Mouse (Mus musculus): ENCODE measurements around the gene Prss36. TPM values are rescaled to one million over a fixed set of nuclear protein-coding genes. Genes with fewer than 3 reads are reported as not detected.

The Prss36 gene
- 10.6 TPM for polyA plus RNA-seq (2012; fragmentation: generic; extraction: Trizol)

DNA sequence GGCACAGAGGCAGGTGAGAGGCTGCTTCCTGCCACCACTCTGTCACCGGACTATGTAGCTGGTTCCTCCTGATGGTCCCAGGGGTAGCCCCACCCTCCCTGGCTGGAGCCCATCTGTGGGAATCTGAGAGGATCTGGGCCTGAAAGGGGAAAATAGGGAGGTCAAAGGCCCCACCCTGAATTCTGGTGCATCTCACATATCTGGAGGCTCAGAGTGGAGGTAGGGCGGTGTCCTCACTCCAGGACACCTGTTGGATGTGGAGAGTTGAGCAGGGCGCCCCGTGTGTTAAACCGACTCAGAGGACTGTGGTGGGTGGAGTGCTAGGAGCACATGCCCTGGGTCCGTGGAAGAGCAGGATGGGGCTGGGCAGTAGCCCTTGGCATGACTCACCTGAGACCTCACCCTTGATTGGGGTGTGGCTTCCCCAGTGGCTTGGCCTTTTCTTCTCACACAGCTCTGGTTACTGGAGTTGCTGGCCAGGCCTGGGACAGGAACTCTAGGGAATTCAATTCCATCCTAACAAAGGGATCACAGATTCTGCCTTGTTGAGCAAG, at the start of gene Prss36:
Prss36 (minus strand) TSS at position 256 of the 554 bp plus-strand sequence.
- H3ac ChIP-seq (ENCODE audit: control insufficient read depth, insufficient read length), result no peak within 1 kb of the TSS
- no peak for TF ChIP-seq REST (IDR thresholded peaks at IDR 0.05; ENCODE audit: insufficient read depth, insufficient read length)
- TF ChIP-seq MYOG (IDR thresholded peaks at IDR 0.05; ENCODE audit: control insufficient read depth in 1 of 3, insufficient read depth in 1 of 3, insufficient read length in 2 of 3, low read depth in 2 of 3), result peak in 1 of 3 experiments; percentile 62
- H3K36me3 ChIP-seq (ENCODE audit: control insufficient read depth, insufficient read depth), result no peaks in the 10 kb centered on the region
- H3K4me3 ChIP-seq, result no peak within 1 kb of the TSS
- H3K4me2 ChIP-seq (ENCODE audit: low read depth), result peak within 1 kb of the TSS; percentile 34
- H3K79me2 ChIP-seq (ENCODE audit: control insufficient read depth, insufficient read depth), result no peaks in the 10 kb centered on the region
- peaks cover 24% of the 10 kb centered on the region for H3K27me3 ChIP-seq (ENCODE audit: control insufficient read depth, insufficient read depth, insufficient read length)

DNA sequence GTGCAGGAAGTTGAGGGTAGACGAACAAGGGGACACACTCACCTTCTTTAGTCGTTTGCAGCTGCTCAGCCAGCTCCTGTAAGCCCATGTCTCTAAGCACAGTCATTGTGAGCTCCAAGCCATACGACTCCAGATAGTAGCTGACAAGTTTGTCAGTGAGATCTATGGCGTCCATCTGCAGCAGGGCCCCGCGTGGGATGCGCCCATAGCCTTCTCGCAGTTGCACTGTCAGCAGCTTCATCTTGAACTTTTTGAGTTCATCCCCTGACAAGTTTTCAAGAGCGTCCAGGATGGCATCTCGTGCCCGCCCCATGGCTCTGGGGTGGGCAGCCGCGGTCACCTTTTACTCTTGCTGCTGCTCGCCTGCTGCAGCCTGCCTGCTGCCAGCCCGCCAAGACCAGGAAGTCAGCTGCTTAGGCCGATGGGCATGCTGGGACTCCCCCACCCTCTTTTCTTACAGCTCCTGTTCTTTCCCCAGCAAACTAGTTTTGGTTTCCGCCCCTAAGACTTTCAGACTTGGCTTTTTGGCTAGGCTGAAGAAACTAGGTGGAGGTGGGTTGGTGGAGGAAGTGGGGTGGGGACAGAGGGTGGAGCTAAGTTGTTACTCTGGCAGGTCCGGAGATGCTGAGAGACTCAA, 46.9 kb upstream of the Prss36 start, which contains the start of gene Pycard:
Pycard (minus strand) TSS at position 527 of the 637 bp plus-strand sequence.
- peak in 1 of 3 experiments; percentile 49 for TF ChIP-seq MYOG (IDR thresholded peaks at IDR 0.05; ENCODE audit: control insufficient read depth in 1 of 3, insufficient read depth in 1 of 3, insufficient read length in 2 of 3, low read depth in 2 of 3)
- no peak for TF ChIP-seq TCF12 (IDR thresholded peaks at IDR 0.05; ENCODE audit: insufficient read depth, poor library complexity, severe bottlenecking)
- Histone ChIP-seq H3ac (ENCODE audit: control insufficient read depth, insufficient read length) (no peak within 1 kb of the TSS), H3K27me3 (ENCODE audit: control insufficient read depth, insufficient read depth, insufficient read length) (no peaks in the 10 kb centered on the region), H3K4me2 (ENCODE audit: low read depth) (peak within 1 kb of the TSS; percentile 35), H3K36me3 (ENCODE audit: control insufficient read depth, insufficient read depth) (peaks cover 10% of the 10 kb centered on the region), H3K79me2 (ENCODE audit: control insufficient read depth, insufficient read depth) (no peaks in the 10 kb centered on the region), H3K4me3 (no peak within 1 kb of the TSS)

DNA sequence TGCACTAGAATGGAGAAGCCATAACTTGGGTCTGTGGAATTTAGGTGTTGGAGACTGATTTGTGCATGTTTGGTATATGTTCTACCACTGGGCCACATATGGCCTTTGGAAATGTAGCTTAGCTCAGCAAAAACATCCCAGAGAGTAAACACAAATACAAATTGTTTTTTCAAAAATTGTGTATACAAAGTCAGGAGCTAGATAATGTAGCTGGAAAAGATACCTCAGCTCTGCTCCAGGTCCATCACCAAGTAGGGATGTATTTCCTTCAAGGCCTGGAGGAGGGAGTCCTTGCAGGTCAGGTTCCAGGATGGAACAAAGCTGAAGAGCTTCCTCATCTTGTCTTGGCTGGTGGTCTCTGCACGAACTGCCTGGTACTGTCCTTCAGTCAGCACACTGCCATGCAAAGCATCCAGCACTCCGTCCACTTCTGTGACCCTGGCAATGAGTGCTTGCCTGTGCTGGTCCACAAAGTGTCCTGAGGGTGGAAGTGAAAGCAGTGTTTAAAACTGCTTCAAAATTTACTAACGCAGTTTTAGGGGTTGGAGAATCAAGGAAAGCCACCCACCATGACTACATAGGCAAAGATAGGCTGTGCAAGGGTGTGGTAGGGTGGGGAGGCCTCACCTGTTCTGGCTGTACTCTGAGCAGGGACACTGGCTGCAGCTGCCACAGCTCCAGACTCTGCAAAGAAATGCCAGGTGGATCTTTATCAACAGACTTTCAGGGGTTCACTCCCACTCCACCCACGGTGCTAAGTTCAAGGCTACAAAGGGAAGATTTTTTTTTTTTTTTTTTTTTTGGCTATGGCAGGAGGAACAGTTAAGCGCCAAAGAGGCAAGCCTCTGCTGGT, 46.2 kb upstream of the Prss36 start:
- Histone ChIP-seq H3ac (ENCODE audit: control insufficient read depth, insufficient read length) (no peak overlapping the region), H3K4me3 (no peak overlapping the region), H3K4me2 (ENCODE audit: low read depth) (peak overlapping the region; percentile 35), H3K79me2 (ENCODE audit: control insufficient read depth, insufficient read depth) (no peaks in the 10 kb centered on the region), H3K27me3 (ENCODE audit: control insufficient read depth, insufficient read depth, insufficient read length) (no peaks in the 10 kb centered on the region), H3K36me3 (ENCODE audit: control insufficient read depth, insufficient read depth) (peaks cover 18% of the 10 kb centered on the region)
- TF ChIP-seq MYOG (IDR thresholded peaks at IDR 0.05; ENCODE audit: control insufficient read depth in 1 of 3, insufficient read depth in 1 of 3, insufficient read length in 2 of 3, low read depth in 2 of 3), result peak in 2 of 3 experiments; percentile 27 to 81
- no peak for TF ChIP-seq SRF (IDR thresholded peaks at IDR 0.05; ENCODE audit: control insufficient read depth, insufficient read length, low read depth)
- TF ChIP-seq TCF12 (IDR thresholded peaks at IDR 0.05; ENCODE audit: insufficient read depth, poor library complexity, severe bottlenecking), result no peak
- peak; percentile 71 for TF ChIP-seq POLR2AphosphoS2 (IDR thresholded peaks at IDR 0.05; ENCODE audit: insufficient read length, low read depth)
- no peak for TF ChIP-seq MAX (IDR thresholded peaks at IDR 0.05; ENCODE audit: low read depth)
- no peak for TF ChIP-seq REST (IDR thresholded peaks at IDR 0.05; ENCODE audit: insufficient read depth, insufficient read length)
- TF ChIP-seq TCF3 (IDR thresholded peaks at IDR 0.05; ENCODE audit: insufficient read length, low read depth), result no peak
- no peak for TF ChIP-seq CEBPB (IDR thresholded peaks at IDR 0.05; ENCODE audit: insufficient read depth, poor library complexity, severe bottlenecking)
- peak; percentile 25 for TF ChIP-seq POLR2A (IDR thresholded peaks at IDR 0.05; ENCODE audit: insufficient read length, low read depth)
- no peak for TF ChIP-seq E2F4 (IDR thresholded peaks at IDR 0.05; ENCODE audit: insufficient read depth)
- peak in 2 of 3 experiments; percentile 69 to 94 for TF ChIP-seq MYOD1 (IDR thresholded peaks at IDR 0.05; ENCODE audit: control insufficient read depth in 1 of 3, insufficient read length in 2 of 3, low read depth in 2 of 3)
- TF ChIP-seq USF1 (IDR thresholded peaks at IDR 0.05; ENCODE audit: low read depth), result no peak

DNA sequence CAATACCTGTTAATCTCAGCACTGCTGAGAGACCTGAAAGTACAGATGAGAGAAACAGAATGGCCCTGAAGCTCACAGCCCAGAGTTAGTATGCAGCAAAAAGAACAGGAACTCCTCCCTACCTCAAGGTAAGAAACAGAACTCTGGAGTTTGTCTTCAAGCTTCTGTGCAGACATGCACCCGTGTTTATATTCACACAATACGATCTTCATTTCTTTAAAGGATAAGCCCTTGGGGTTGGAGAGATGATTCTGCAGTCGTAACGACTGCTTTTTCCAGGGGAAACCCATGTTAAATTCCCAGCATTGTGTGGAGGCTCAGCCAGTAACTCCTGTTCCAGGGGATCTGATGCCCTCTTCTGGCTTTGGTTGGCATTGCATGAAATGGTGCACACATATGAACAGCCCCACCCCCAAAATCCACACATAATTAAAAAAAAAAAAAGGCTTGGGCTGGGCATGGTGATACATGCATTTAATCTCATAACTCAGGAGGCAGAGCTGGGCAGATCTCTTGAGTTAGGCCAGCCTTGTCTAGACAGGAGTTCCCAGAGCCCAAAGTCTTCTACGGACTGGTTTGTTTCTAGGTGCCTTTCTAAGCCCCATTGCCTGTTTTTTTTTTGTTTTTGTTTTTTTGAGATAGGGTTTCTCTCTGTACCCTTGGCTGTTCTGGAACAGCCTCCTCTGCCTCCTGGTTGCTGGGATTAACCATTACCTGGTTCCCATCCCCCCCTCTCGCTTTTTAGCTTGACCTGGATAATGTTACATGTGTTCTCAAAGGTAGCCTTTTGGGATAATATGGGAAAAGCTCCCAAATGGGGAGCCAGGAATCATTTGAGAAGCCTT, 45.3 kb upstream of the Prss36 start:
- no peak overlapping the region for H3K4me3 ChIP-seq
- no peak overlapping the region for H3ac ChIP-seq (ENCODE audit: control insufficient read depth, insufficient read length)
- no peaks in the 10 kb centered on the region for H3K79me2 ChIP-seq (ENCODE audit: control insufficient read depth, insufficient read depth)
- no peaks in the 10 kb centered on the region for H3K27me3 ChIP-seq (ENCODE audit: control insufficient read depth, insufficient read depth, insufficient read length)
- TF ChIP-seq USF1 (IDR thresholded peaks at IDR 0.05; ENCODE audit: low read depth) (no peak), POLR2AphosphoS2 (IDR thresholded peaks at IDR 0.05; ENCODE audit: insufficient read length, low read depth) (peak; percentile 67), TCF12 (IDR thresholded peaks at IDR 0.05; ENCODE audit: insufficient read depth, poor library complexity, severe bottlenecking) (no peak)
- peak overlapping the region; percentile 35 for H3K4me2 ChIP-seq (ENCODE audit: low read depth)
- peaks cover 24% of the 10 kb centered on the region for H3K36me3 ChIP-seq (ENCODE audit: control insufficient read depth, insufficient read depth)

DNA sequence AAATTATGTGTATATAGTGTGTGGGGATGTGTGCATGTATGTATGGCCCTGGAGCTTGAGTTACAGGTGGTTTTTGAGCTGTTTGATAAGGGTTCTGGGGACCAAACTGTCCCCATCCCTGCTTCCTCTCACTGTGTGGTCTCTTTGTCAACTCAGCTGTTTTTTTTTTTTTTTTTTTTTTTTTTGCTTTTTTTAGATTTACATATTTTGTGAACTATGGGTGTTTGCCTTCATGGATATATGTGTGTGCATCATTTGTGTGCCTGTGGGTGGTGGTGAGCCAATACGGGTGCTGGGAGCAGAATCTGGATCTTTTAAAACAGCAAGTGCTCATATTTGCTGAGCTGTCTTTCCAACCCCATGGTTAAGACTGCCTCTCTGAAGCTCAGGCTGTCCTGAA, 42.4 kb upstream of the Prss36 start:
- peaks cover 7% of the 10 kb centered on the region for H3K79me2 ChIP-seq (ENCODE audit: control insufficient read depth, insufficient read depth)
- no peak overlapping the region for H3K4me2 ChIP-seq (ENCODE audit: low read depth)
- no peak overlapping the region for H3ac ChIP-seq (ENCODE audit: control insufficient read depth, insufficient read length)
- TF ChIP-seq POLR2AphosphoS2 (IDR thresholded peaks at IDR 0.05; ENCODE audit: insufficient read length, low read depth), result no peak
- TF ChIP-seq CEBPB (IDR thresholded peaks at IDR 0.05; ENCODE audit: insufficient read depth, poor library complexity, severe bottlenecking), result no peak
- TF ChIP-seq SRF (IDR thresholded peaks at IDR 0.05; ENCODE audit: control insufficient read depth, insufficient read length, low read depth), result no peak
- TF ChIP-seq MYOG (IDR thresholded peaks at IDR 0.05; ENCODE audit: control insufficient read depth in 1 of 3, insufficient read depth in 1 of 3, insufficient read length in 2 of 3, low read depth in 2 of 3), result no peak
- TF ChIP-seq MAX (IDR thresholded peaks at IDR 0.05; ENCODE audit: low read depth), result no peak
- TF ChIP-seq MYOD1 (IDR thresholded peaks at IDR 0.05; ENCODE audit: control insufficient read depth in 1 of 3, insufficient read length in 2 of 3, low read depth in 2 of 3), result no peak
- no peak for TF ChIP-seq POLR2A (IDR thresholded peaks at IDR 0.05; ENCODE audit: insufficient read length, low read depth)
- TF ChIP-seq USF1 (IDR thresholded peaks at IDR 0.05; ENCODE audit: low read depth), result no peak
- no peak for TF ChIP-seq REST (IDR thresholded peaks at IDR 0.05; ENCODE audit: insufficient read depth, insufficient read length)
- no peak for TF ChIP-seq TCF3 (IDR thresholded peaks at IDR 0.05; ENCODE audit: insufficient read length, low read depth)
- TF ChIP-seq E2F4 (IDR thresholded peaks at IDR 0.05; ENCODE audit: insufficient read depth), result no peak
- TF ChIP-seq TCF12 (IDR thresholded peaks at IDR 0.05; ENCODE audit: insufficient read depth, poor library complexity, severe bottlenecking), result no peak
- peaks cover 41% of the 10 kb centered on the region for H3K36me3 ChIP-seq (ENCODE audit: control insufficient read depth, insufficient read depth)
- no peak overlapping the region for H3K4me3 ChIP-seq
- H3K27me3 ChIP-seq (ENCODE audit: control insufficient read depth, insufficient read depth, insufficient read length), result no peaks in the 10 kb centered on the region

All from myocyte (in vitro differentiated cells).